Mouse (Mus musculus): ENCODE data around the gene Arhgef3. TPM values are rescaled to one million over a fixed set of nuclear protein-coding genes. Genes with fewer than 3 reads are reported as not detected.

Gene Arhgef3
- polyA plus RNA-seq, 1 experiment from 2014 or later = 1.6 TPM

GRCm38 (mm10) chr14:27118546-27118945 lies 3.8 kb downstream of the Arhgef3 start:
- Histone ChIP-seq H3K9me3 (replicated peaks) (no peaks in the 10 kb centered on the region), H3K27ac (no peak overlapping the region), H3K36me3 (ENCODE audit: poor library complexity, severe bottlenecking) (no peaks in the 10 kb centered on the region), H3K27me3 (peaks cover 40% of the 10 kb centered on the region), H3K4me3 (no peak overlapping the region), H3K9ac (no peak overlapping the region), H3K4me2 (no peak overlapping the region), H3K4me1 (peaks cover 13% of the 10 kb centered on the region)
- WGBS = 91% methylated on average over 5 of the region's 5 CpGs
- ATAC-seq = no peak

GRCm38 (mm10) chr14:27122646-27123045 lies 7.9 kb downstream of the Arhgef3 start:
- Histone ChIP-seq H3K9me3 (replicated peaks) (no peaks in the 10 kb centered on the region), H3K36me3 (ENCODE audit: poor library complexity, severe bottlenecking) (no peaks in the 10 kb centered on the region), H3K27me3 (0 out of 2 replicates have a peak, but pooled peaks cover 8% of the 10 kb centered on the region), H3K4me3 (no peak overlapping the region), H3K27ac (no peak overlapping the region), H3K4me2 (no peak overlapping the region), H3K9ac (no peak overlapping the region), H3K4me1 (no peaks in the 10 kb centered on the region)
- no peak for ATAC-seq
- 79% methylated on average over 3 of the region's 3 CpGs for WGBS

- no peak for ATAC-seq
Observed at GRCm38 (mm10) chr14:27123543-27123942, 8.8 kb downstream of the Arhgef3 start.

GRCm38 (mm10) chr14:27130031-27130430 lies 15.3 kb downstream of the Arhgef3 start:
- H3K4me2 ChIP-seq = no peak overlapping the region
- no peak overlapping the region for H3K9ac ChIP-seq
- no peaks in the 10 kb centered on the region for H3K36me3 ChIP-seq (ENCODE audit: poor library complexity, severe bottlenecking)
- H3K9me3 ChIP-seq (replicated peaks) = no peaks in the 10 kb centered on the region
- H3K27ac ChIP-seq = no peak overlapping the region
- WGBS = 91% methylated on average over 3 of the region's 3 CpGs
- H3K4me3 ChIP-seq = no peak overlapping the region
- no peaks in the 10 kb centered on the region for H3K4me1 ChIP-seq
- H3K27me3 ChIP-seq = no peaks in the 10 kb centered on the region
- no peak for ATAC-seq

More at GRCm38 (mm10) chr14:27123543-27123942, 8.8 kb downstream of the Arhgef3 start:
- no peaks in the 10 kb centered on the region for H3K36me3 ChIP-seq (ENCODE audit: poor library complexity, severe bottlenecking)
- no peak overlapping the region for H3K9ac ChIP-seq
- 45% methylated on average over 8 of the region's 8 CpGs for WGBS
- H3K4me3 ChIP-seq = no peak overlapping the region
- 0 out of 2 replicates have a peak, but pooled peaks cover under 1% of the 10 kb centered on the region for H3K27me3 ChIP-seq
- H3K27ac ChIP-seq = no peak overlapping the region
- H3K4me1 ChIP-seq = no peaks in the 10 kb centered on the region
- H3K4me2 ChIP-seq = no peak overlapping the region
- H3K9me3 ChIP-seq (replicated peaks) = no peaks in the 10 kb centered on the region

GRCm38 (mm10) chr14:27130676-27131075 lies 16.0 kb downstream of the Arhgef3 start:
- H3K27me3 ChIP-seq = no peaks in the 10 kb centered on the region
- H3K9me3 ChIP-seq (replicated peaks) = no peaks in the 10 kb centered on the region
- H3K4me3 ChIP-seq = no peak overlapping the region
- ATAC-seq = no peak
- WGBS = 84% methylated on average over 1 of the region's 1 CpGs
- no peak overlapping the region for H3K9ac ChIP-seq
- no peak overlapping the region for H3K27ac ChIP-seq
- no peaks in the 10 kb centered on the region for H3K4me1 ChIP-seq
- no peak overlapping the region for H3K4me2 ChIP-seq
- no peaks in the 10 kb centered on the region for H3K36me3 ChIP-seq (ENCODE audit: poor library complexity, severe bottlenecking)

GRCm38 (mm10) chr14:27131521-27131920 lies 16.8 kb downstream of the Arhgef3 start:
- H3K4me3 ChIP-seq = no peak overlapping the region
- no peaks in the 10 kb centered on the region for H3K27me3 ChIP-seq
- no peaks in the 10 kb centered on the region for H3K4me1 ChIP-seq
- H3K4me2 ChIP-seq = no peak overlapping the region
- no peaks in the 10 kb centered on the region for H3K36me3 ChIP-seq (ENCODE audit: poor library complexity, severe bottlenecking)
- 88% methylated on average over 1 of the region's 1 CpGs for WGBS
- no peak for ATAC-seq
- H3K27ac ChIP-seq = no peak overlapping the region
- H3K9me3 ChIP-seq (replicated peaks) = no peaks in the 10 kb centered on the region
- H3K9ac ChIP-seq = no peak overlapping the region

- 86% methylated on average over 9 of the region's 9 CpGs for WGBS
- no peak for ATAC-seq
- Histone ChIP-seq H3K27me3 (no peaks in the 10 kb centered on the region), H3K4me3 (no peak overlapping the region), H3K27ac (no peak overlapping the region), H3K36me3 (ENCODE audit: poor library complexity, severe bottlenecking) (no peaks in the 10 kb centered on the region), H3K4me1 (no peaks in the 10 kb centered on the region), H3K9ac (no peak overlapping the region), H3K9me3 (replicated peaks) (no peaks in the 10 kb centered on the region), H3K4me2 (no peak overlapping the region)
Observed at GRCm38 (mm10) chr14:27138891-27139290, 24.2 kb downstream of the Arhgef3 start.

- Histone ChIP-seq H3K4me1 (no peaks in the 10 kb centered on the region), H3K27me3 (no peaks in the 10 kb centered on the region), H3K4me3 (no peak overlapping the region), H3K27ac (no peak overlapping the region), H3K4me2 (no peak overlapping the region), H3K9ac (no peak overlapping the region), H3K9me3 (replicated peaks) (no peaks in the 10 kb centered on the region), H3K36me3 (ENCODE audit: poor library complexity, severe bottlenecking) (no peaks in the 10 kb centered on the region)
- no peak for ATAC-seq
- 86% methylated on average over 3 of the region's 3 CpGs for WGBS
Observed at GRCm38 (mm10) chr14:27139968-27140367, 25.3 kb downstream of the Arhgef3 start.

GRCm38 (mm10) chr14:27141486-27141885 lies 26.8 kb downstream of the Arhgef3 start:
- WGBS = 29% methylated on average over 3 of the region's 3 CpGs
- H3K27ac ChIP-seq = no peak overlapping the region
- no peak overlapping the region for H3K4me3 ChIP-seq
- ATAC-seq = no peak
- no peaks in the 10 kb centered on the region for H3K27me3 ChIP-seq
- H3K36me3 ChIP-seq (ENCODE audit: poor library complexity, severe bottlenecking) = no peaks in the 10 kb centered on the region
- H3K4me2 ChIP-seq = no peak overlapping the region
- H3K4me1 ChIP-seq = no peaks in the 10 kb centered on the region
- H3K9me3 ChIP-seq (replicated peaks) = no peaks in the 10 kb centered on the region
- no peak overlapping the region for H3K9ac ChIP-seq

GRCm38 (mm10) chr14:27142680-27143079 lies 28.0 kb downstream of the Arhgef3 start:
- no peaks in the 10 kb centered on the region for H3K36me3 ChIP-seq (ENCODE audit: poor library complexity, severe bottlenecking)
- WGBS = 92% methylated on average over 5 of the region's 5 CpGs
- no peaks in the 10 kb centered on the region for H3K27me3 ChIP-seq
- H3K9ac ChIP-seq = no peak overlapping the region
- H3K9me3 ChIP-seq (replicated peaks) = no peaks in the 10 kb centered on the region
- ATAC-seq = no peak
- H3K4me2 ChIP-seq = no peak overlapping the region
- H3K4me3 ChIP-seq = no peak overlapping the region
- no peak overlapping the region for H3K27ac ChIP-seq
- no peaks in the 10 kb centered on the region for H3K4me1 ChIP-seq

- Histone ChIP-seq H3K27me3 (no peaks in the 10 kb centered on the region), H3K9me3 (replicated peaks) (no peaks in the 10 kb centered on the region), H3K4me2 (no peak overlapping the region), H3K4me3 (no peak overlapping the region), H3K27ac (no peak overlapping the region), H3K36me3 (ENCODE audit: poor library complexity, severe bottlenecking) (no peaks in the 10 kb centered on the region), H3K4me1 (no peaks in the 10 kb centered on the region), H3K9ac (no peak overlapping the region)
- no peak for ATAC-seq
- 71% methylated on average over 8 of the region's 8 CpGs for WGBS
Observed at GRCm38 (mm10) chr14:27145171-27146045, 30.7 kb downstream of the Arhgef3 start.

- no peak overlapping the region for H3K4me2 ChIP-seq
- H3K27me3 ChIP-seq = no peaks in the 10 kb centered on the region
- no peak for ATAC-seq
- H3K9me3 ChIP-seq (replicated peaks) = no peaks in the 10 kb centered on the region
- no peak overlapping the region for H3K9ac ChIP-seq
- no peak overlapping the region for H3K4me3 ChIP-seq
- 90% methylated on average over 7 of the region's 7 CpGs for WGBS
- no peak overlapping the region for H3K27ac ChIP-seq
- H3K36me3 ChIP-seq (ENCODE audit: poor library complexity, severe bottlenecking) = no peaks in the 10 kb centered on the region
- H3K4me1 ChIP-seq = no peaks in the 10 kb centered on the region
Observed at GRCm38 (mm10) chr14:27147726-27148125, 33.0 kb downstream of the Arhgef3 start.

GRCm38 (mm10) chr14:27149401-27149800 lies 34.7 kb downstream of the Arhgef3 start:
- no peak for ATAC-seq
- H3K36me3 ChIP-seq (ENCODE audit: poor library complexity, severe bottlenecking) = no peaks in the 10 kb centered on the region
- no peak overlapping the region for H3K4me3 ChIP-seq
- no peaks in the 10 kb centered on the region for H3K4me1 ChIP-seq
- WGBS = 90% methylated on average over 5 of the region's 5 CpGs
- H3K4me2 ChIP-seq = no peak overlapping the region
- no peak overlapping the region for H3K9ac ChIP-seq
- no peaks in the 10 kb centered on the region for H3K27me3 ChIP-seq
- no peaks in the 10 kb centered on the region for H3K9me3 ChIP-seq (replicated peaks)
- no peak overlapping the region for H3K27ac ChIP-seq

Data from forebrain, embryonic 13.5 days (tissue).